Mouse (Mus musculus): ENCODE measurements at regions not wholly inside any gene's neighbourhood (a gene's known extent, or its start where the extent isn't known, plus 50 kb on each side); places are given as distances from the start of the nearest gene placed in this dataset.

GRCm38 (mm10) chr6:100495131-100495530 lies 175.8 kb downstream of the Shq1 start:
- Histone ChIP-seq H3K4me1 (ENCODE audit: control insufficient read depth in 1 of 2, insufficient read depth in 2 of 2, low read length in 2 of 2) (peaks cover 0 to 9% of the 10 kb centered on the region in 2 experiments; a peak in 2 of 4 replicates), H3K79me2 (ENCODE audit: control insufficient read depth, insufficient read depth, low read length, poor library complexity) (no peaks in the 10 kb centered on the region), H3K27me3 (ENCODE audit: control insufficient read depth in 1 of 2, insufficient read depth in 2 of 2, low read length in 2 of 2) (no peaks in the 10 kb centered on the region), H3K36me3 (ENCODE audit: control insufficient read depth in 1 of 2, insufficient read depth in 2 of 2, low read length in 2 of 2) (no peaks in the 10 kb centered on the region), H3K27ac (ENCODE audit: control insufficient read depth, low read depth, low read length) (no peak overlapping the region), H3K9ac (ENCODE audit: control insufficient read depth, low read depth, low read length, poor library complexity, severe bottlenecking) (no peak overlapping the region), H3K9me3 (replicated peaks; ENCODE audit: insufficient read depth, low read length) (no peaks in the 10 kb centered on the region), H3K4me3 (ENCODE audit: control insufficient read depth in 1 of 2, insufficient read depth in 1 of 2, low read depth in 2 of 2, low read length in 2 of 2) (no peak overlapping the region)
- DNase-seq (ENCODE audit: low read depth, low spot score) = no peak
- TF ChIP-seq ZC3H11A (IDR thresholded peaks at IDR 0.05; ENCODE audit: low read depth, low read length) (no peak), POLR2A (IDR thresholded peaks at IDR 0.05; ENCODE audit: control insufficient read depth in 1 of 2, insufficient read depth in 1 of 2, low read depth in 1 of 2, low read length in 2 of 2, poor library complexity in 1 of 2) (no peak), MAFK (IDR thresholded peaks at IDR 0.05; ENCODE audit: borderline replicate concordance, low read depth, low read length) (no peak), TAL1 (IDR thresholded peaks at IDR 0.05; ENCODE audit: low read length) (no peak), HCFC1 (IDR thresholded peaks at IDR 0.05; ENCODE audit: low read depth, low read length) (no peak), MAX (IDR thresholded peaks at IDR 0.05; ENCODE audit: low read length) (no peak), RCOR1 (IDR thresholded peaks at IDR 0.05; ENCODE audit: low read depth, low read length) (no peak), ETS1 (IDR thresholded peaks at IDR 0.05; ENCODE audit: low read depth, low read length) (no peak), POLR2AphosphoS2 (IDR thresholded peaks at IDR 0.05; ENCODE audit: low read length) (no peak), NELFE (IDR thresholded peaks at IDR 0.05; ENCODE audit: low read depth, low read length) (no peak), E2F4 (IDR thresholded peaks at IDR 0.05; ENCODE audit: borderline replicate concordance, low read depth, low read length) (no peak), ZNF384 (IDR thresholded peaks at IDR 0.05; ENCODE audit: low read depth, low read length) (no peak), ZMIZ1 (IDR thresholded peaks at IDR 0.05; ENCODE audit: low read depth, low read length) (no peak), EP300 (IDR thresholded peaks at IDR 0.05; ENCODE audit: low read depth in 1 of 2, low read length in 2 of 2) (no peak), MXI1 (IDR thresholded peaks at IDR 0.05; ENCODE audit: low read depth, low read length) (no peak), USF2 (IDR thresholded peaks at IDR 0.05; ENCODE audit: borderline replicate concordance in 1 of 2, insufficient read depth in 1 of 2, low read depth in 1 of 2, low read length in 2 of 2) (no peak)

- Histone ChIP-seq H3K4me3 (ENCODE audit: control insufficient read depth in 1 of 2, insufficient read depth in 1 of 2, low read depth in 2 of 2, low read length in 2 of 2) (no peak overlapping the region), H3K79me2 (ENCODE audit: control insufficient read depth, insufficient read depth, low read length, poor library complexity) (no peaks in the 10 kb centered on the region), H3K9ac (ENCODE audit: control insufficient read depth, low read depth, low read length, poor library complexity, severe bottlenecking) (no peak overlapping the region), H3K27ac (ENCODE audit: control insufficient read depth, low read depth, low read length) (no peak overlapping the region), H3K27me3 (ENCODE audit: control insufficient read depth in 1 of 2, insufficient read depth in 2 of 2, low read length in 2 of 2) (no peaks in the 10 kb centered on the region), H3K36me3 (ENCODE audit: control insufficient read depth in 1 of 2, insufficient read depth in 2 of 2, low read length in 2 of 2) (no peaks in the 10 kb centered on the region), H3K4me1 (ENCODE audit: control insufficient read depth in 1 of 2, insufficient read depth in 2 of 2, low read length in 2 of 2) (peaks cover 0 to 9% of the 10 kb centered on the region in 2 experiments; a peak in 2 of 4 replicates), H3K9me3 (replicated peaks; ENCODE audit: insufficient read depth, low read length) (no peaks in the 10 kb centered on the region)
- DNase-seq (ENCODE audit: low read depth, low spot score) = no peak
- TF ChIP-seq NELFE (IDR thresholded peaks at IDR 0.05; ENCODE audit: low read depth, low read length) (no peak), CHD2 (IDR thresholded peaks at IDR 0.05; ENCODE audit: low read length) (no peak), TCF12 (IDR thresholded peaks at IDR 0.05; ENCODE audit: low read depth, low read length) (no peak), MAZ (IDR thresholded peaks at IDR 0.05; ENCODE audit: low read depth, low read length) (no peak), HCFC1 (IDR thresholded peaks at IDR 0.05; ENCODE audit: low read depth, low read length) (no peak), ZNF384 (IDR thresholded peaks at IDR 0.05; ENCODE audit: low read depth, low read length) (no peak), ELF1 (IDR thresholded peaks at IDR 0.05; ENCODE audit: low read depth, low read length) (no peak), ETS1 (IDR thresholded peaks at IDR 0.05; ENCODE audit: low read depth, low read length) (no peak), ZMIZ1 (IDR thresholded peaks at IDR 0.05; ENCODE audit: low read depth, low read length) (no peak)
Measured at GRCm38 (mm10) chr6:100493558-100493957, 177.4 kb downstream of the Shq1 start.

Data from MEL (cell line).